Mouse (Mus musculus): ENCODE measurements around the gene Tgfbrap1.

Tgfbrap1 gene

GRCm38 (mm10) chr1:43110556-43110955 is 12.1 kb upstream of the Tgfbrap1 start:
- DNase-seq (ENCODE audit: low spot score) = peak; percentile 28

- no peak for DNase-seq (ENCODE audit: low spot score)
Measured at GRCm38 (mm10) chr1:43108729-43109128, 10.3 kb upstream of the Tgfbrap1 start.

GRCm38 (mm10) chr1:43094206-43094605 is 4.2 kb downstream of the Tgfbrap1 start:
- no peak for DNase-seq (ENCODE audit: low spot score)

- peak; percentile 69 for DNase-seq (ENCODE audit: low spot score)
Measured at GRCm38 (mm10) chr1:43092056-43093015, 6.1 kb downstream of the Tgfbrap1 start.

GRCm38 (mm10) chr1:43091306-43092055 is 7.0 kb downstream of the Tgfbrap1 start:
- no peak for DNase-seq (ENCODE audit: low spot score)

GRCm38 (mm10) chr1:43090418-43090817 is 8.0 kb downstream of the Tgfbrap1 start:
- no peak for DNase-seq (ENCODE audit: low spot score)

GRCm38 (mm10) chr1:43082946-43083345 is 15.5 kb downstream of the Tgfbrap1 start:
- DNase-seq (ENCODE audit: low spot score) = no peak

- no peak for DNase-seq (ENCODE audit: low spot score)
Measured at GRCm38 (mm10) chr1:43078124-43078523, 20.3 kb downstream of the Tgfbrap1 start.

GRCm38 (mm10) chr1:43074791-43075190 is 23.6 kb downstream of the Tgfbrap1 start:
- no peak for DNase-seq (ENCODE audit: low spot score)

GRCm38 (mm10) chr1:43072561-43072960 is 25.9 kb downstream of the Tgfbrap1 start:
- DNase-seq (ENCODE audit: low spot score) = no peak

- no peak for DNase-seq (ENCODE audit: low spot score)
Measured at GRCm38 (mm10) chr1:43072028-43072427, 26.4 kb downstream of the Tgfbrap1 start.

GRCm38 (mm10) chr1:43070726-43071125 is 27.7 kb downstream of the Tgfbrap1 start:
- no peak for DNase-seq (ENCODE audit: low spot score)

GRCm38 (mm10) chr1:43067551-43067950 is 30.9 kb downstream of the Tgfbrap1 start:
- DNase-seq (ENCODE audit: low spot score) = no peak

- DNase-seq (ENCODE audit: low spot score) = no peak
Measured at GRCm38 (mm10) chr1:43066573-43066972, 31.9 kb downstream of the Tgfbrap1 start.

GRCm38 (mm10) chr1:43065615-43066310 is 32.7 kb downstream of the Tgfbrap1 start:
- peak; percentile 81 for DNase-seq (ENCODE audit: low spot score)

- peak; percentile 35 for DNase-seq (ENCODE audit: low spot score)
Measured at GRCm38 (mm10) chr1:43051903-43052302, 46.5 kb downstream of the Tgfbrap1 start.

- no peak for DNase-seq (ENCODE audit: low spot score)
Measured at GRCm38 (mm10) chr1:43047811-43048210, 50.6 kb downstream of the Tgfbrap1 start.

- no peak for DNase-seq (ENCODE audit: low spot score)
Measured at GRCm38 (mm10) chr1:43046990-43047389, 51.4 kb downstream of the Tgfbrap1 start.

GRCm38 (mm10) chr1:43045204-43045982 is 53.0 kb downstream of the Tgfbrap1 start:
- DNase-seq (ENCODE audit: low spot score) = no peak

GRCm38 (mm10) chr1:43042271-43042670 is 56.2 kb downstream of the Tgfbrap1 start:
- DNase-seq (ENCODE audit: low spot score) = no peak

GRCm38 (mm10) chr1:43036014-43036413 is 62.4 kb downstream of the Tgfbrap1 start:
- no peak for DNase-seq (ENCODE audit: low spot score)
